Mouse (Mus musculus): ENCODE data around the gene Ikbkg. TPM values are rescaled to one million over a fixed set of nuclear protein-coding genes. Genes with fewer than 3 reads are reported as not detected.

The Ikbkg gene
- total and polyA plus RNA-seq, 2 experiments from 2014 or later: 17.4 to 34.7 TPM

DNA sequence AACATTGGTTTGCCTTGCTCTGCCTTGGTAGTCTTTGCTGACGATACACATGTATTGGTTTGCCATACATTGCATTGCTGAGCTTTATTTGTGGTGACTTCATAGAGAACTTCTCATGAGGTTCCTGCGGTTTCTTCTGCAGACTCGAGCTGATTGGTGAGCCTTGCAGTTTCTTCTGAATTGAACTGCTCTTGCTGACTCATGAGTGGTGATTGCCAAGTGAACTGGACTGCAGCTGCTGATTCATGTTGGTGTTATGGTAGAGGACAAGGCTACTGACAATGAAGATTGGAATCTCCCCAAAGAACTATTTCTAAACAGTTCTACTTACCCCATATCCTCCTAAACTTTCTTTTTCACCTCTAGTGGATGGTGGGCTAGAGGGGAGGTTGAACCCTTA is 7.0 kb downstream of the Ikbkg start:
- no peaks in the 10 kb centered on the region for H3K4me1 ChIP-seq (ENCODE audit: control insufficient read depth, insufficient read depth)
- H3K9me3 ChIP-seq (replicated peaks; ENCODE audit: control insufficient read depth, low read length): no peaks in the 10 kb centered on the region
- TF ChIP-seq EP300 (IDR thresholded peaks at IDR 0.05; ENCODE audit: low read depth) (no peak), CTCF (IDR thresholded peaks at IDR 0.05; ENCODE audit: low read depth) (no peak)
- H3K4me2 ChIP-seq (ENCODE audit: low read depth, low read length): no peak overlapping the region
- no peaks in the 10 kb centered on the region for H3K36me3 ChIP-seq (replicated peaks; ENCODE audit: control insufficient read depth, insufficient read depth, low read length)
- H3K27ac ChIP-seq (ENCODE audit: low read depth): no peak overlapping the region
- no peak for DNase-seq (ENCODE audit: low spot score)
- WGBS: 73% methylated on average over 3 of the region's 3 CpGs
- no peak overlapping the region for H3K4me3 ChIP-seq (ENCODE audit: low read depth, low read length)
- ATAC-seq (ENCODE audit: insufficient read depth, low read depth): no peak
- no peak overlapping the region for H3K9ac ChIP-seq (replicated peaks; ENCODE audit: low read depth, low read length)
- H3K27me3 ChIP-seq (ENCODE audit: control insufficient read depth, insufficient read depth, low read length): no peaks in the 10 kb centered on the region

DNA sequence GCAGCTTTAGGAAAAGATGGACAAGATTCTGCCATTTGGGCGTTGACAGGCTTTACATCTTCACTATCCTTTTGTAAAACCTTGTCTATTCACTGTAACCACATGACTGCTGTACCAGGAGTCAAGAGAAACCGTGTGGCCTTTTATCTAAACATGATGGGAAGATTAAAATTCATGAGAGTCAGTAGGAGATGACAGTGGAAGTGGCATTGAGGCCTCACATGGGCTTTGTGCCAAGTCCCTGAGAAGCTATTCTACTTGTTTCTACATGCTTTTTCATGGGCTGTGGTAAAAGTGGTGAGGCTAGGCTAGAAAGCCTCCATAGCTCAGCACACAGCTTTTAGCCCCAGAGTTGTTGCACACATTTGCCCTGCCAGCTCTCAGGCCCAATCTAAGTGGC is 15.2 kb downstream of the Ikbkg start:
- no peak for DNase-seq (ENCODE audit: low spot score)
- no peaks in the 10 kb centered on the region for H3K9me3 ChIP-seq (replicated peaks; ENCODE audit: control insufficient read depth, low read length)
- no peak overlapping the region for H3K9ac ChIP-seq (replicated peaks; ENCODE audit: low read depth, low read length)
- no peaks in the 10 kb centered on the region for H3K4me1 ChIP-seq (ENCODE audit: control insufficient read depth, insufficient read depth)
- H3K27ac ChIP-seq (ENCODE audit: low read depth): no peak overlapping the region
- WGBS: 47% methylated on average over 2 of the region's 2 CpGs
- H3K4me2 ChIP-seq (ENCODE audit: low read depth, low read length): no peak overlapping the region
- no peaks in the 10 kb centered on the region for H3K27me3 ChIP-seq (ENCODE audit: control insufficient read depth, insufficient read depth, low read length)
- ATAC-seq (ENCODE audit: insufficient read depth, low read depth): no peak
- no peaks in the 10 kb centered on the region for H3K36me3 ChIP-seq (replicated peaks; ENCODE audit: control insufficient read depth, insufficient read depth, low read length)
- H3K4me3 ChIP-seq (ENCODE audit: low read depth, low read length): no peak overlapping the region
- TF ChIP-seq CTCF (IDR thresholded peaks at IDR 0.05; ENCODE audit: low read depth): no peak
- TF ChIP-seq EP300 (IDR thresholded peaks at IDR 0.05; ENCODE audit: low read depth): no peak

DNA sequence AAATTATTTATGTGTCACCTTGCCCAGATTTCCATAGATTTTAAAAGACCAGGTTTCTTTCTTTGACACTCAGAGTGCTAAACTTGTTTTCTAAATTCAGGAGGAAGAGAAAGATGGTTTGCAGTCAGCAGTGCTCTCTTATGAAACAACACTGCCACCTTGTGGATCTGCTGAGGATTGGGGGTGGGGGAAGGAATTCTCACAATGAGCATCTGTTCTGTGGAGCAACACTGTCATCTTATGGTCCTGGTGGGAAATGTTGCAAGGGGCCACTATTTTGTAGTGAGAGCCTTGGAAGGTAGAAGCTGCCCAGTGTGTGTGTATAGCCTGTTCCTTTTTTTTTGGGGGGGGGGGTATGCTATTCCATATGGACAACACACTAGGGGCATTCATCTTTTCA is 20.3 kb downstream of the Ikbkg start:
- ATAC-seq (ENCODE audit: insufficient read depth, low read depth) (peak; percentile 73), DNase-seq (ENCODE audit: low spot score) (peak; percentile 63)
- Histone ChIP-seq H3K27me3 (ENCODE audit: control insufficient read depth, insufficient read depth, low read length) (no peaks in the 10 kb centered on the region), H3K4me1 (ENCODE audit: control insufficient read depth, insufficient read depth) (no peaks in the 10 kb centered on the region), H3K9me3 (replicated peaks; ENCODE audit: control insufficient read depth, low read length) (no peaks in the 10 kb centered on the region), H3K27ac (ENCODE audit: low read depth) (no peak overlapping the region), H3K4me2 (ENCODE audit: low read depth, low read length) (no peak overlapping the region), H3K36me3 (replicated peaks; ENCODE audit: control insufficient read depth, insufficient read depth, low read length) (no peaks in the 10 kb centered on the region), H3K9ac (replicated peaks; ENCODE audit: low read depth, low read length) (no peak overlapping the region), H3K4me3 (ENCODE audit: low read depth, low read length) (no peak overlapping the region)
- no peak for TF ChIP-seq EP300 (IDR thresholded peaks at IDR 0.05; ENCODE audit: low read depth)
- peak; percentile 96 for TF ChIP-seq CTCF (IDR thresholded peaks at IDR 0.05; ENCODE audit: low read depth)

DNA sequence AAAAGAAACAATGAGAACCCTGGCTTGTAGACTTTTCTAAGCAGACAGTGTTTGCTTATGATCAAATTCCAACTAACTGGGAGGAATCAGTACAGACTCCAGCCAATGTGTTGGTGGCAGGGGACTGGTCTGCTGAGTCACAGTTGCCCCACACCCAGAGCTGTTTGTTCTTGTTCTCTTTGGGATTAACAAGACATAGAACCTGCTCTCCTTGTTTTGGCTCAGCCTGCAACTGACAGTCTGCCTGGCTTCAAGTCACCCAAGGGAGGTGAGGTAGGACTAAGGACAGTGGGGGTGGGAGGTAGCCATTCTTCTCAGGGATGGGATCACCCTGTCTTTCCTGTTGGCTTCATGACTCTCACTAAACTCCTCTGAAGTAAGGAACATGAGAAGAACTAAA is 31.4 kb downstream of the Ikbkg start:
- Histone ChIP-seq H3K9ac (replicated peaks; ENCODE audit: low read depth, low read length) (no peak overlapping the region), H3K9me3 (replicated peaks; ENCODE audit: control insufficient read depth, low read length) (no peaks in the 10 kb centered on the region), H3K4me3 (ENCODE audit: low read depth, low read length) (no peak overlapping the region), H3K27ac (ENCODE audit: low read depth) (no peak overlapping the region), H3K4me1 (ENCODE audit: control insufficient read depth, insufficient read depth) (no peaks in the 10 kb centered on the region), H3K36me3 (replicated peaks; ENCODE audit: control insufficient read depth, insufficient read depth, low read length) (no peaks in the 10 kb centered on the region), H3K4me2 (ENCODE audit: low read depth, low read length) (no peak overlapping the region), H3K27me3 (ENCODE audit: control insufficient read depth, insufficient read depth, low read length) (no peaks in the 10 kb centered on the region)
- DNase-seq (ENCODE audit: low spot score): no peak
- TF ChIP-seq CTCF (IDR thresholded peaks at IDR 0.05; ENCODE audit: low read depth) (no peak), EP300 (IDR thresholded peaks at IDR 0.05; ENCODE audit: low read depth) (no peak)
- no peak for ATAC-seq (ENCODE audit: insufficient read depth, low read depth)

DNA sequence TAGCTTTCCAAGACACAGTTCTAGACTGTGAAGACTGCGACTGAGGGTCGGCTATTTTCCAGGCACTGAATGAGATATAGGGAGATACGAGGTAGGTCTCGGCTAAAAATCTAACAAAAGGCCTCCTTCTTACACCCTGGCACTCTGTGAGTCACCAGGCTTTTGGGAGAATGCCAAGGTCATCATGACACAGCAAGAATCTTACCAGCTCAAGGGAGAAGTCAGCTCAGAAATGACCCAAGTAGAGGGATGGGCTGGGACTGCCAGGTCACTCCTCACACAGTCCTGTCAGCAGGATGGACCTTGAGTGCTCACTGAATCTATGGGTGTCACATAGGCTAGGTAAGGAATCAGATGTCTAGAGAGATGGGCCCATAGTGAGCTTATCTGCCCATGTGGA is 32.1 kb downstream of the Ikbkg start:
- Histone ChIP-seq H3K9me3 (replicated peaks; ENCODE audit: control insufficient read depth, low read length) (no peaks in the 10 kb centered on the region), H3K36me3 (replicated peaks; ENCODE audit: control insufficient read depth, insufficient read depth, low read length) (no peaks in the 10 kb centered on the region), H3K9ac (replicated peaks; ENCODE audit: low read depth, low read length) (no peak overlapping the region), H3K4me1 (ENCODE audit: control insufficient read depth, insufficient read depth) (0 out of 2 replicates have a peak, but pooled peaks cover 2% of the 10 kb centered on the region), H3K4me3 (ENCODE audit: low read depth, low read length) (no peak overlapping the region), H3K27ac (ENCODE audit: low read depth) (no peak overlapping the region), H3K4me2 (ENCODE audit: low read depth, low read length) (no peak overlapping the region), H3K27me3 (ENCODE audit: control insufficient read depth, insufficient read depth, low read length) (no peaks in the 10 kb centered on the region)
- no peak for DNase-seq (ENCODE audit: low spot score)
- ATAC-seq (ENCODE audit: insufficient read depth, low read depth): no peak
- 68% methylated on average over 4 of the region's 4 CpGs for WGBS
- TF ChIP-seq CTCF (IDR thresholded peaks at IDR 0.05; ENCODE audit: low read depth): no peak
- no peak for TF ChIP-seq EP300 (IDR thresholded peaks at IDR 0.05; ENCODE audit: low read depth)

DNA sequence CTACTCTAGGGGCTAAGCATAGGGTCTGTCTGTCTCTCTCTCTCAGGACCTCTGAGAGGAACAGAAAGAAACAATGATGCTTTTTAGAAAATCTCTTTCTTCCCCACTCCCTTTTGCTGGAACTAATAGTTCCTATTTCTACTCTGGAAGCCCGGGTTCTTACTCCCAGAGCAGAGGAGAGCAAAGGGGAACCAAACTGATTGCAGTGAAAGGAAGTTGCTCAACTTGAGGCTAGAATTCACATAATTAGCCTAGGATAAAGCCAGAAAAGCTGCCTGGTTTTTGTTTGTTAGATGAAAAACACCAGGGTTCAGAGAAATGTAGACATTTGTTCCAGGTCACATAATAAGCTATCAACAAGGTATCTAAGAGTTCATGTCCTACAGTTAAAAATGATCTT is 33.2 kb downstream of the Ikbkg start:
- DNase-seq (ENCODE audit: low spot score) (no peak), ATAC-seq (ENCODE audit: insufficient read depth, low read depth) (no peak)
- Histone ChIP-seq H3K4me3 (ENCODE audit: low read depth, low read length) (no peak overlapping the region), H3K36me3 (replicated peaks; ENCODE audit: control insufficient read depth, insufficient read depth, low read length) (no peaks in the 10 kb centered on the region), H3K9ac (replicated peaks; ENCODE audit: low read depth, low read length) (no peak overlapping the region), H3K4me2 (ENCODE audit: low read depth, low read length) (no peak overlapping the region), H3K4me1 (ENCODE audit: control insufficient read depth, insufficient read depth) (0 out of 2 replicates have a peak, but pooled peaks cover 4% of the 10 kb centered on the region), H3K27me3 (ENCODE audit: control insufficient read depth, insufficient read depth, low read length) (no peaks in the 10 kb centered on the region), H3K9me3 (replicated peaks; ENCODE audit: control insufficient read depth, low read length) (no peaks in the 10 kb centered on the region), H3K27ac (ENCODE audit: low read depth) (no peak overlapping the region)
- TF ChIP-seq CTCF (IDR thresholded peaks at IDR 0.05; ENCODE audit: low read depth) (no peak), EP300 (IDR thresholded peaks at IDR 0.05; ENCODE audit: low read depth) (no peak)
- 52% methylated on average over 1 of the region's 1 CpGs for WGBS

Data from heart, postnatal 0 days (tissue).